Mouse (Mus musculus) heart, adult 2 months (tissue): Measurements from ENCODE around the gene Cdh22. TPM values are rescaled to one million over a fixed set of nuclear protein-coding genes. Genes with fewer than 3 reads are reported as not detected.

Source experiments
- DNase-seq, 2 experiments: peaks; one replicate each; pipeline ENCODE4 v3.0.0; 2021
- H3K27ac ChIP-seq: fragments of 200-600 bp; 2 replicates; pipeline ENCODE4 v1.8.1; 2022
- H3K27me3 ChIP-seq: fragments of 200-500 bp; 2 replicates; pipeline ENCODE4 v1.6.1; 2012; ENCODE audit warnings: mild to moderate bottlenecking, low read length, inconsistent platforms, mixed read lengths; ENCODE audit not compliant: control insufficient read depth, insufficient read depth
- H3K36me3 ChIP-seq: fragments of 200-500 bp; 2 replicates; pipeline ENCODE4 v1.6.1; 2012; ENCODE audit warnings: low read length, inconsistent platforms; ENCODE audit not compliant: control insufficient read depth, insufficient read depth
- H3K4me1 ChIP-seq: fragments of 200-500 bp; 2 replicates; pipeline ENCODE4 v1.6.1; 2011; ENCODE audit warnings: low read length; ENCODE audit not compliant: control insufficient read depth, insufficient read depth
- H3K4me3 ChIP-seq: fragments of 200-600 bp; 2 replicates; pipeline ENCODE4 v1.8.1; 2022
- H3K79me2 ChIP-seq: fragments of 200-500 bp; replicated peaks from 2 replicates; pipeline ENCODE4 v1.6.1; 2012; ENCODE audit warnings: mild to moderate bottlenecking, inconsistent platforms, low read length, moderate library complexity, mixed read lengths; ENCODE audit not compliant: control insufficient read depth, insufficient read depth
- H3K9ac ChIP-seq: fragments of 200-500 bp; 2 replicates; pipeline ENCODE4 v1.6.1; 2012; ENCODE audit warnings: low read depth, mild to moderate bottlenecking, control low read depth, inconsistent platforms, low read length, mixed read lengths
- CTCF ChIP-seq: fragments of 200-600 bp; IDR thresholded peaks from 2 replicates; pipeline ENCODE4 v1.8.1; 2022; ENCODE audit warnings: antibody characterized with exemption, mild to moderate bottlenecking, moderate library complexity
- EP300 ChIP-seq: fragments of 200-500 bp; IDR thresholded peaks from 2 replicates; pipeline ENCODE4 v1.6.1; 2011; ENCODE audit warnings: low read depth, low read length, control low read depth; ENCODE audit not compliant: insufficient read depth
- POLR2A ChIP-seq: fragments of 200-500 bp; IDR thresholded peaks from 2 replicates; pipeline ENCODE4 v1.6.1; 2011; ENCODE audit warnings: mild to moderate bottlenecking, low read depth, low read length, control low read depth; ENCODE audit not compliant: insufficient read depth
- WGBS: fragments of 180-500 bp; shearing (Covaris S2); methylation state at CpG from one replicate; pipeline ENCODE4 v1.1.7; 2018; 5-methylcytosine and 5-hydroxymethylcytosine counted together
- intact Hi-C: fragments of 180-260 bp; cut with DNase I; formaldehyde crosslinking; loops from one replicate; pipeline ENCODE4 v1.15.1; 2025
- polyA plus RNA-seq: library from polyadenylated mRNA; depleted of rRNA; stranded (reverse); fragments of >200 nt; gene quantifications from 2 replicates; pipeline ENCODE4 v1.2.3, GENCODE M21; 2012
- total RNA-seq, 2 experiments: library from RNA; stranded (reverse); gene quantifications; 2 replicates each; pipeline ENCODE4 v1.2.3; 2021

The Cdh22 gene
- total and polyA plus RNA-seq, 3 experiments: 0.50 to 1.0 (median 0.65) TPM

- Histone ChIP-seq H3K4me3 (no peak overlapping the region), H3K36me3 (no peaks in the 10 kb centered on the region), H3K79me2 (no peaks in the 10 kb centered on the region), H3K4me1 (no peaks in the 10 kb centered on the region), H3K9ac (no peak overlapping the region), H3K27ac (no peak overlapping the region), H3K27me3 (peaks cover 2% of the 10 kb centered on the region)
- intact Hi-C loops: no loop called here
- TF ChIP-seq EP300: no peak
- no peak for TF ChIP-seq CTCF
- TF ChIP-seq POLR2A: no peak
- 55% methylated on average over 10 of the region's 10 CpGs for WGBS
- no peak for DNase-seq
These were observed 107.6 kb downstream of the Cdh22 start for GRCm38 (mm10) chr2:165126896-165127562.

GRCm38 (mm10) chr2:165121206-165121840, 113.3 kb downstream of the Cdh22 start:
- peaks cover 6% of the 10 kb centered on the region; the same call in 1 of the 2 replicates for H3K27me3 ChIP-seq
- 26% methylated on average over 10 of the region's 10 CpGs for WGBS
- no peaks in the 10 kb centered on the region for H3K79me2 ChIP-seq
- no peak overlapping the region for H3K4me3 ChIP-seq
- no peaks in the 10 kb centered on the region for H3K36me3 ChIP-seq
- no peak overlapping the region for H3K9ac ChIP-seq
- TF ChIP-seq EP300 (no peak), CTCF (no peak), POLR2A (no peak)
- intact Hi-C loops: no loop called here
- H3K27ac ChIP-seq: no peak overlapping the region
- H3K4me1 ChIP-seq: no peaks in the 10 kb centered on the region
- no peak for DNase-seq

GRCm38 (mm10) chr2:165120765-165121164, 113.9 kb downstream of the Cdh22 start:
- H3K79me2 ChIP-seq: no peaks in the 10 kb centered on the region
- 80% methylated on average over 9 of the region's 9 CpGs for WGBS
- H3K27ac ChIP-seq: no peak overlapping the region
- intact Hi-C loops: no loop called here
- H3K4me3 ChIP-seq: no peak overlapping the region
- no peaks in the 10 kb centered on the region for H3K36me3 ChIP-seq
- H3K4me1 ChIP-seq: no peaks in the 10 kb centered on the region
- no peak overlapping the region for H3K9ac ChIP-seq
- no peak for DNase-seq
- TF ChIP-seq CTCF (no peak), EP300 (no peak), POLR2A (no peak)
- H3K27me3 ChIP-seq: peaks cover 10% of the 10 kb centered on the region

- H3K27ac ChIP-seq: no peak overlapping the region
- 30% methylated on average over 11 of the region's 11 CpGs for WGBS
- peaks cover 23% of the 10 kb centered on the region for H3K27me3 ChIP-seq
- no peak for DNase-seq
- H3K9ac ChIP-seq: no peak overlapping the region
- intact Hi-C loops: loop anchor here (2.0 kb wide), 1 partner anchor 161 kb away; no protein-coding TSS in a partner anchor
- H3K4me1 ChIP-seq: no peaks in the 10 kb centered on the region
- TF ChIP-seq CTCF (no peak), POLR2A (no peak)
- no peaks in the 10 kb centered on the region for H3K79me2 ChIP-seq
- H3K36me3 ChIP-seq: no peaks in the 10 kb centered on the region
- no peak overlapping the region for H3K4me3 ChIP-seq
These were observed 120.9 kb downstream of the Cdh22 start for GRCm38 (mm10) chr2:165113733-165114132.

GRCm38 (mm10) chr2:165112149-165112548, 122.5 kb downstream of the Cdh22 start:
- WGBS: 1% methylated on average over 54 of the region's 54 CpGs
- intact Hi-C loops: loop anchor here (1.0 to 2.0 kb wide), 2 partner anchors 37 to 159 kb away; no protein-coding TSS in a partner anchor
- H3K4me3 ChIP-seq: no peak overlapping the region

GRCm38 (mm10) chr2:165106585-165106984, 128.1 kb downstream of the Cdh22 start:
- no peaks in the 10 kb centered on the region for H3K36me3 ChIP-seq
- no peak for DNase-seq
- H3K9ac ChIP-seq: no peak overlapping the region
- no peak overlapping the region for H3K27ac ChIP-seq
- WGBS: 22% methylated on average over 18 of the region's 18 CpGs
- H3K4me1 ChIP-seq: no peaks in the 10 kb centered on the region
- intact Hi-C loops: no loop called here
- peaks cover 8% of the 10 kb centered on the region for H3K27me3 ChIP-seq
- no peaks in the 10 kb centered on the region for H3K79me2 ChIP-seq
- H3K4me3 ChIP-seq: no peak overlapping the region
- no peak for TF ChIP-seq POLR2A

More at GRCm38 (mm10) chr2:165112149-165112548, 122.5 kb downstream of the Cdh22 start:
- H3K27ac ChIP-seq: no peak overlapping the region
- DNase-seq: peak; percentile 78 to 85
- H3K4me1 ChIP-seq: no peaks in the 10 kb centered on the region
- H3K36me3 ChIP-seq: no peaks in the 10 kb centered on the region
- H3K9ac ChIP-seq: no peak overlapping the region
- no peaks in the 10 kb centered on the region for H3K79me2 ChIP-seq
- peaks cover 23% of the 10 kb centered on the region for H3K27me3 ChIP-seq
- TF ChIP-seq CTCF: peak; percentile 89
- no peak for TF ChIP-seq EP300
- TF ChIP-seq POLR2A: no peak
